Mouse (Mus musculus) limb, embryonic 15.5 days (tissue): ENCODE measurements around the gene Cdk12. TPM values are rescaled to one million over a fixed set of nuclear protein-coding genes. Genes with fewer than 3 reads are reported as not detected.

ENCODE experiments used
- ATAC-seq: fragments of 200-750 bp; cut with Nextera tagmentation; 2 replicates; pipeline ENCODE4 v1.8.0; 2017; ENCODE audit warnings: low read depth, moderate TSS enrichment; ENCODE audit not compliant: insufficient number of reproducible peaks, low FRiP score, low TSS enrichment
- H3K27ac ChIP-seq: fragments of 300-500 bp; sonication (generic); 2 replicates; pipeline ENCODE4 v1.5.1; 2015; ENCODE audit warnings: moderate library complexity, mild to moderate bottlenecking, inconsistent platforms
- H3K27me3 ChIP-seq: fragments of 300-500 bp; sonication (generic); 2 replicates; pipeline ENCODE4 v1.6.1; 2015; ENCODE audit warnings: inconsistent platforms
- H3K36me3 ChIP-seq: fragments of 300-500 bp; sonication (generic); 2 replicates; pipeline ENCODE4 v1.6.1; 2015; ENCODE audit warnings: inconsistent platforms
- H3K4me1 ChIP-seq: fragments of 300-500 bp; sonication (generic); 2 replicates; pipeline ENCODE4 v1.6.1; 2015; ENCODE audit warnings: inconsistent platforms
- H3K4me2 ChIP-seq: fragments of 300-500 bp; sonication (generic); 2 replicates; pipeline ENCODE4 v1.6.1; 2015; ENCODE audit warnings: mild to moderate bottlenecking, inconsistent platforms
- H3K4me3 ChIP-seq: fragments of 300-500 bp; sonication (generic); 2 replicates; pipeline ENCODE4 v1.5.1; 2015; ENCODE audit warnings: mild to moderate bottlenecking, inconsistent platforms
- H3K9ac ChIP-seq: fragments of 300-500 bp; sonication (generic); 2 replicates; pipeline ENCODE4 v1.6.1; 2015; ENCODE audit warnings: inconsistent platforms
- H3K9me3 ChIP-seq: fragments of 300-500 bp; sonication (generic); 2 replicates; pipeline ENCODE4 v1.6.1; 2016; ENCODE audit warnings: inconsistent platforms
- WGBS: fragments of 180-500 bp; shearing (Covaris S2); methylation state at CpG from one replicate; pipeline ENCODE4 v1.1.7; 2015; 5-methylcytosine and 5-hydroxymethylcytosine counted together
- polyA plus RNA-seq: library from polyadenylated mRNA; unstranded; fragments of >200 nt; fragmentation: Nextera tagmentation; extraction: Ambion mirVana; gene quantifications from 2 replicates; pipeline ENCODE4 v1.2.1, GENCODE M21; 2015

Cdk12 gene
- polyA plus RNA-seq, 1 experiment from 2014 or later = 8.9 TPM

DNA sequence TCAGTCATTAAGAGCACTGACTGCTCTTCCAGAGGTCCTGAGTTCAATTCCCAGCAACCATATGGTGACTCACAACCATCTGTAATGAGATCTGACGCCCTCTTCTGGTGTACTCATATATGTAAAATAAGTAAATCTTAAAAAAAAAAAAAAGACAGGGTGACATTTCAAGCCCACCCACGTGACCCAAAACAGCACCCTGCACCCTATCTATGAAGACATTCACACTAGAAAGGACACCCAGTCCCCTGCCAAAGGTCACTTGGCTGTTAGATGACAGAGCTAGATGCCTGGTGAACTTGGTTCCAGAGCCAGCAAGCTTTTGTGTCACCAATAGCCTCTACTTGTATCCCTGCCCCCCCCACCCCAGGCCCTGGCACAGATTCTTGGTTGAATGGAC, 90.2 kb downstream of the Cdk12 start:
- Histone ChIP-seq H3K9me3 (no peaks in the 10 kb centered on the region), H3K4me3 (no peak overlapping the region), H3K27ac (no peak overlapping the region), H3K27me3 (peaks cover 43% of the 10 kb centered on the region), H3K36me3 (no peaks in the 10 kb centered on the region), H3K9ac (no peak overlapping the region), H3K4me1 (peaks cover 24% of the 10 kb centered on the region), H3K4me2 (no peak overlapping the region)
- ATAC-seq = no peak
- 35% methylated on average over 2 of the region's 2 CpGs for WGBS

GRCm38 (mm10) chr11:98294188-98295012, 91.5 kb downstream of the Cdk12 start:
- Histone ChIP-seq H3K4me2 (peak overlapping the region; percentile 79), H3K27ac (no peak overlapping the region), H3K4me1 (peaks cover 28% of the 10 kb centered on the region), H3K9me3 (no peaks in the 10 kb centered on the region), H3K27me3 (peaks cover 50% of the 10 kb centered on the region), H3K36me3 (no peaks in the 10 kb centered on the region), H3K9ac (peak overlapping the region; percentile 38), H3K4me3 (peak overlapping the region; percentile 68)
- ATAC-seq = peak; percentile 31; the same call in 1 of the 2 replicates
- 2% methylated on average over 57 of the region's 58 CpGs for WGBS

DNA sequence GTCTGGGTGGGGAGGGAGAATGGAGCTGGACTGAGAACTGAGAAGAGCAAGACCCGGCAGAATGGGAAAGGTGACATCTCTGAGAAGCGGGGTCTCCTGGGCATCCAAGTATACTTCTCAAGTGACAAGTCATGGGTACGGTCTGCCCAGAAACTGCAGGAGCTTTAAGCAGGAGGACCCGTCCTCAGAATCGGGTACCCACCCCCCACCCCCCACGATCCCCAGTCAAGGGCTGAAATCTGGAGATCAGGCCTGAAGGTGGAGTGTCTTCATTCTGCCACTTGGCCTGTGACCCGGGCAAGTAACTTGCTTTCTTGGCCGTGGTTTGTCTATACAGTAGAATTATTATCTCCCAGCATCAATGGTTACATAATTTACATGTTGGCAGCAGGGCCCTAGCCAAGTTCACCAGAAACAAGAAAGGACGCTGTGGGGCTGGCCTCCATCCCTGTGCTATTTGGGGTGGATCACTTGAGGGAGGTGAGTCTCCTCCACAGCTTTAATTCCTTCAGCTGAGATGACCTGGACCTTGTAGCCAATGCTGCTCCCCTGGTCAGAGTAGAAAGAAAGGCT, 92.2 kb downstream of the Cdk12 start:
- Histone ChIP-seq H3K27ac (no peak overlapping the region), H3K36me3 (no peaks in the 10 kb centered on the region), H3K4me3 (peak overlapping the region; percentile 68), H3K27me3 (peaks cover 56% of the 10 kb centered on the region), H3K9me3 (no peaks in the 10 kb centered on the region), H3K4me1 (peaks cover 22% of the 10 kb centered on the region), H3K4me2 (peak overlapping the region; percentile 79), H3K9ac (peak overlapping the region; percentile 38)
- WGBS = 4% methylated on average over 9 of the region's 9 CpGs
- ATAC-seq = no peak

GRCm38 (mm10) chr11:98296277-98296676, 93.4 kb downstream of the Cdk12 start:
- H3K36me3 ChIP-seq = no peaks in the 10 kb centered on the region
- peaks cover 22% of the 10 kb centered on the region for H3K4me1 ChIP-seq
- 4% methylated on average over 5 of the region's 5 CpGs for WGBS
- H3K4me3 ChIP-seq = no peak overlapping the region
- no peaks in the 10 kb centered on the region for H3K9me3 ChIP-seq
- no peak overlapping the region for H3K4me2 ChIP-seq
- no peak for ATAC-seq
- H3K27ac ChIP-seq = no peak overlapping the region
- peaks cover 59% of the 10 kb centered on the region for H3K27me3 ChIP-seq
- H3K9ac ChIP-seq = 0 out of 2 replicates have a peak overlapping the region, but pooled peaks have one; percentile 7

DNA sequence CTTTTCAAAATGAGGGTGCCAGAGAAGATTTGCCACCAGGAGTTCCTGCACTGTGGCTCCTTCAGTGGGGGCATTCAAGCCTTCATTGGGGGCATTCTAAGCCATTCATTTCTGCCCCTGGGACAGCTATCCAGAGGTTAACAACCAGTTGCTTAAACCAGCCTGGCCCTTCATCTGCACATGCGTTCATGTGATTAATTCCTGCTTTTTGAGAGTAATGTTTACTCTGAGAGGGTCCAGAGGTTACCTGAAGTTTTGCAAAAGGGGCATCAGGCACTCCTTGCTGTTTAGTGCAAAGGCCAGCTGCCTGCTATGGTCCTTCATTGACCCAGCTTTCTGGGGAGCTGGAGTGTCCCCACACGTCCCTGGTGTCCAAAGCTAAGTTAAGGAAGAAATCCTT, 94.1 kb downstream of the Cdk12 start:
- Histone ChIP-seq H3K9ac (no peak overlapping the region), H3K9me3 (no peaks in the 10 kb centered on the region), H3K4me3 (no peak overlapping the region), H3K4me1 (peaks cover 22% of the 10 kb centered on the region), H3K4me2 (no peak overlapping the region), H3K27ac (no peak overlapping the region), H3K36me3 (no peaks in the 10 kb centered on the region), H3K27me3 (peaks cover 59% of the 10 kb centered on the region)
- 60% methylated on average over 2 of the region's 2 CpGs for WGBS
- no peak for ATAC-seq

GRCm38 (mm10) chr11:98297778-98298177, 94.9 kb downstream of the Cdk12 start:
- ATAC-seq = no peak
- Histone ChIP-seq H3K27me3 (peaks cover 62% of the 10 kb centered on the region), H3K27ac (no peak overlapping the region), H3K4me3 (no peak overlapping the region), H3K4me1 (peaks cover 22% of the 10 kb centered on the region), H3K9ac (no peak overlapping the region), H3K36me3 (no peaks in the 10 kb centered on the region), H3K9me3 (no peaks in the 10 kb centered on the region), H3K4me2 (no peak overlapping the region)
- WGBS = 15% methylated on average over 7 of the region's 7 CpGs

DNA sequence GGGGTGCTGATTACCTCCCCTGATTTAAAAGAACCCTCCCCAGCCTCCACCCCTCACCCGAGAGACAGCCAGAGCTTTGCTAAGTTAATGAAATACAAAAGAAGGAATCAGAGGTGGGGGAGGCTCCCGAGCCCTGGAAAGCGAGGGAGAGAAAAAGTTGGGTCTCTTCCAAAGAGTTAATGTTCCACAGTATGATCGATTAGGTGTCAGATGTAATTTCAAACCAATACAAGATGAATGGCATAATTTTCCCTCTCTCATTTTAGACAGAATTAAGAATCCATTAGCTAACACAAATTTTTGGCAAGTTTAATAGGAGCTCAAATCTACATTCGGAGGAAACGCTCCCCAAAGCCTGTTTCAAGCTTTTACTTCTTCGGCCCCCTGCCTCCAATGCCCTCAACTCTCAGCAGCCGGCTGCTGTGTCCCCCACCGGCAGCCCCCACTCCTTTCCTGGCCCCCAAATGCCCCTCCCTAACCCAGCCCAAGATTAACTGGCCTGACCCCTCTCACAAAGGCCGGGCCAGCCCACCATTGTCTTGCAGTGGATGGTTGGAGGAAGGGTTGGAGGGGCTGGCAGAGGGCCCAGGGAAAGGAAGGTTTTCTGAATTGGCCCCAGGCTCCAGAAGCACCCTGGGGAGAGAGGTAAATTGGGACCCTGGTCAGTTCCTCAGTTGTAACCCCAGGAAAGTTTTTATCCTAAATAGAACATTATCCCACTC, 95.8 kb downstream of the Cdk12 start:
- H3K9ac ChIP-seq = no peak overlapping the region
- H3K27me3 ChIP-seq = peaks cover 66% of the 10 kb centered on the region
- no peaks in the 10 kb centered on the region for H3K36me3 ChIP-seq
- 10% methylated on average over 10 of the region's 10 CpGs for WGBS
- no peak overlapping the region for H3K27ac ChIP-seq
- H3K4me3 ChIP-seq = no peak overlapping the region
- peaks cover 22% of the 10 kb centered on the region for H3K4me1 ChIP-seq
- H3K4me2 ChIP-seq = no peak overlapping the region
- H3K9me3 ChIP-seq = no peaks in the 10 kb centered on the region
- no peak for ATAC-seq

DNA sequence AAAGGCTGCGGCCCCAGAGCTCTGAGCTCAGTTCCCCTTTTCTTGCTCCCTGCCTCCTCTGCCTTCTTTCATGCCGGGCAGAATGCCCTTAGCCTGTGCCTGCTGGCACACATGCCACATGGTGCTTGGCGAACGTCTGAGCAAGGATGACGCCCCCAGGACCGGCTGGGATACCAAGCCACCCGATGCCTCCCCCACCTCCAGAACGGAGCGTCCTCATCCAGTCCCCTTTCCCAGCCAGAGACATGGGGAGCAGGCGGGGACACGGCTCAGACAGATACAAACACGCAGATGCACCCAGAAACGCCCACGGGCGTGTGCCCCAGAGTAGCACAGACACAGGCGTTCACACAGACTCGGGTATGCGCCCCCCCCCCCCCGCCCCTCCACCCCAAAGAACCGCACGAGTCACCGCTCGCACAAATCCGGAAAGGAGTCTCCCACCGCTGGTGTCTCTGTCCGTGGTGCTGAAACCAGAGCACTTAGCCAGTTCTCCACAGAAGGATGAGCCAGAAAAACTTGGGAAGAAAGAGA, 111.0 kb downstream of the Cdk12 start:
- H3K4me3 ChIP-seq = no peak overlapping the region
- 1% methylated on average over 26 of the region's 26 CpGs for WGBS

GRCm38 (mm10) chr11:98317479-98317878, 114.6 kb downstream of the Cdk12 start:
- ATAC-seq = no peak
- Histone ChIP-seq H3K36me3 (no peaks in the 10 kb centered on the region), H3K4me2 (no peak overlapping the region), H3K4me3 (no peak overlapping the region), H3K27ac (no peak overlapping the region), H3K9ac (no peak overlapping the region), H3K9me3 (no peaks in the 10 kb centered on the region), H3K4me1 (peaks cover 25% of the 10 kb centered on the region), H3K27me3 (peaks cover 96% of the 10 kb centered on the region)
- WGBS = 2% methylated on average over 7 of the region's 7 CpGs

More for the DNA sequence above, 111.0 kb downstream of the Cdk12 start:
- no peaks in the 10 kb centered on the region for H3K36me3 ChIP-seq
- H3K4me2 ChIP-seq = no peak overlapping the region; the same call in 1 of the 2 replicates
- no peaks in the 10 kb centered on the region for H3K9me3 ChIP-seq
- no peak overlapping the region for H3K9ac ChIP-seq
- ATAC-seq = no peak
- H3K4me1 ChIP-seq = peaks cover 9% of the 10 kb centered on the region
- peaks cover 81% of the 10 kb centered on the region for H3K27me3 ChIP-seq
- no peak overlapping the region for H3K27ac ChIP-seq

- H3K4me1 ChIP-seq = peaks cover 25% of the 10 kb centered on the region
- H3K9me3 ChIP-seq = no peaks in the 10 kb centered on the region
- H3K9ac ChIP-seq = no peak overlapping the region
- H3K4me3 ChIP-seq = no peak overlapping the region
- 0 out of 2 replicates have a peak, but pooled peaks have one; percentile 19 for ATAC-seq
- H3K27me3 ChIP-seq = peaks cover 99% of the 10 kb centered on the region
- H3K36me3 ChIP-seq = no peaks in the 10 kb centered on the region
- 1% methylated on average over 14 of the region's 14 CpGs for WGBS
- H3K4me2 ChIP-seq = 0 out of 2 replicates have a peak overlapping the region, but pooled peaks have one; percentile 4
- no peak overlapping the region for H3K27ac ChIP-seq
Observed at GRCm38 (mm10) chr11:98318421-98319116, 115.7 kb downstream of the Cdk12 start.

- no peak overlapping the region for H3K27ac ChIP-seq
- no peak for ATAC-seq
- no peak overlapping the region for H3K4me3 ChIP-seq
- WGBS = 3% methylated on average over 15 of the region's 15 CpGs
- H3K27me3 ChIP-seq = peaks cover 100% of the 10 kb centered on the region
- H3K4me2 ChIP-seq = no peak overlapping the region
- no peaks in the 10 kb centered on the region for H3K36me3 ChIP-seq
- no peak overlapping the region for H3K9ac ChIP-seq
- peaks cover 21% of the 10 kb centered on the region for H3K4me1 ChIP-seq
- no peaks in the 10 kb centered on the region for H3K9me3 ChIP-seq
Observed at GRCm38 (mm10) chr11:98319120-98319519, 116.3 kb downstream of the Cdk12 start.
